In the genomic region with DNA sequence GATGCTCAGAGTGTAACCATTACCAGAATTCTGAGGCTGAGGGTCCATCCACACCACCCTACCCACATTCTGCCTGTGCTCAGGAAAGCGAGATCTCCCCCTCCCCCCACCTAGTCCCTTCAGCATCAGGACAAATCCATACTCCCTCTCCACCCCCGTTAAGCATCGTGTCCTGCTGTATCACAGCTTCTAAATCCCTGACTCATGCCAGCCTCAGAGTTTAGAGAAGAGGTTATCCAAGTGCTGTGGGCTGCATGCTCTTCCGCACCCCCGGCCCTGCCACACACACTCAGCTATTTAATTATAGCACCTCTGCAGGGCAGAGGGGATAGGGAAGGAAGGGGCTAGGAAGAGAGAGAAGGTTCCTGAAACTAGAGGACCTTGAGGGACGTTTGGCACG, we compare ENCODE assay signal across 7 mouse cellular contexts. TPM values are rescaled to one million over a fixed set of nuclear protein-coding genes. Genes with fewer than 3 reads are reported as not detected.
A peak's percentile ranks its signal among the peaks of the same experiment; 100 is the strongest.
DNase-seq lines count a peak whose midpoint lies in the region; ATAC-seq lines count a peak whose summit lies in the region.

No protein-coding gene starts in this region.

- no peaks in the 10 kb centered on the region for H3K27me3 ChIP-seq in forebrain, embryonic 11.5 days (ENCODE audit: control insufficient read depth, insufficient read depth, low read length)
- H3K27me3 ChIP-seq in limb, embryonic 10.5 days (ENCODE audit: low read depth, poor library complexity, severe bottlenecking), result peaks cover 17% of the 10 kb centered on the region; the same call in 1 of the 2 replicates

- H3K9ac ChIP-seq in forebrain, embryonic 11.5 days (ENCODE audit: low read length), result no peak overlapping the region

- WGBS in forebrain, embryonic 11.5 days, result 43% methylated on average over 7 of the region's 7 CpGs
- 52% methylated on average over 7 of the region's 7 CpGs for WGBS in limb, embryonic 10.5 days

- peaks cover 3% of the 10 kb centered on the region; the same call in 1 of the 2 replicates for H3K4me1 ChIP-seq in forebrain, embryonic 11.5 days (replicated peaks; ENCODE audit: control insufficient read depth, insufficient read depth, low read length)
- peaks cover 16% of the 10 kb centered on the region for H3K4me1 ChIP-seq in limb, embryonic 10.5 days

- intact Hi-C loops in left cerebral cortex, postnatal 14 days (cut with DNase I), result loop anchor here (2.0 to 10.0 kb wide), 3 partner anchors 28 to 175 kb away; no protein-coding TSS in a partner anchor

- H3K4me2 ChIP-seq in forebrain, embryonic 11.5 days (ENCODE audit: low read depth, low read length, severe bottlenecking), result peak overlapping the region; percentile 51; the same call in 1 of the 2 replicates

- H3K27ac ChIP-seq in forebrain, embryonic 11.5 days (ENCODE audit: low read depth, low read length), result peak overlapping the region; percentile 37; the same call in 1 of the 2 replicates
- peak overlapping the region; percentile 43; the same call in 1 of the 2 replicates for H3K27ac ChIP-seq in limb, embryonic 10.5 days

- DNase-seq in left cerebral cortex, postnatal 14 days (ENCODE audit: low spot score in 2 of 2), result peak; percentile 37 to 68
- DNase-seq in left cerebral cortex, adult 11 months (ENCODE audit: low spot score), result no peak
- no peak for DNase-seq in forebrain, embryonic 11.5 days (ENCODE audit: low spot score)
- DNase-seq in limb, embryonic 10.5 days (ENCODE audit: low spot score), result no peak
- DNase-seq in right cerebral cortex, postnatal 36 days (ENCODE audit: low spot score in 2 of 2), result peak; percentile 44 to 58
- DNase-seq in urinary bladder, postnatal 10 days (ENCODE audit: low spot score), result no peak
- no peak for DNase-seq in thymus, postnatal 0 days (ENCODE audit: low spot score)

- H3K4me3 ChIP-seq in forebrain, embryonic 11.5 days (ENCODE audit: low read depth, low read length), result no peak overlapping the region
- H3K4me3 ChIP-seq in limb, embryonic 10.5 days, result peak overlapping the region; percentile 38

- ATAC-seq in forebrain, embryonic 11.5 days (replicated peaks; ENCODE audit: low FRiP score), result peak; percentile 30

- H3K9me3 ChIP-seq in forebrain, embryonic 11.5 days (ENCODE audit: control insufficient read depth, low read length), result no peaks in the 10 kb centered on the region
- no peaks in the 10 kb centered on the region for H3K9me3 ChIP-seq in limb, embryonic 10.5 days (replicated peaks)

- H3K36me3 ChIP-seq in forebrain, embryonic 11.5 days (ENCODE audit: control insufficient read depth, insufficient read depth, low read length), result no peaks in the 10 kb centered on the region
- H3K36me3 ChIP-seq in limb, embryonic 10.5 days, result no peaks in the 10 kb centered on the region

RNA-seq across cellular contexts. Expression of gene Zfp706, which starts 40.6 kb away (rescaled TPM):
- total RNA-seq in left cerebral cortex, postnatal 14 days (2021), result 100 to 1,000 TPM; 210 to 244 TPM
- 410 and 472 TPM in 2 replicates for polyA plus RNA-seq in forebrain, embryonic 11.5 days (2014; fragmentation: Nextera tagmentation; extraction: Ambion mirVana)
- polyA plus RNA-seq in limb, embryonic 10.5 days (2016; fragmentation: Nextera tagmentation; extraction: Ambion mirVana), result 509 and 547 TPM in 2 replicates
- polyA plus RNA-seq in thymus, postnatal 0 days (2015; fragmentation: Nextera tagmentation; extraction: Ambion mirVana), result 596 and 599 TPM in 2 replicates

Comparison
In these comparisons a context has a peak if more than half of its experiments do, and no peak if none do; other contexts are left out.
1. DNase-seq: peak in left cerebral cortex, postnatal 14 days (2 of 2) and right cerebral cortex, postnatal 36 days (2 of 2); none in left cerebral cortex, adult 11 months (single experiment), forebrain, embryonic 11.5 days (single experiment), limb, embryonic 10.5 days (single experiment), urinary bladder, postnatal 10 days (single experiment) and thymus, postnatal 0 days (single experiment).